9 mouse cellular contexts compared by ENCODE assay signal in genomic region chr9:94408635-94409323, GRCm38 (mm10).
DNase-seq lines count a peak whose midpoint lies in the region; ATAC-seq and TF ChIP-seq lines count a peak whose summit lies in the region.
"Had no signal": no experiment of that assay in that cellular context is flagged by ENCODE, and none has a peak within 500 bp of the region (broad histone marks: within the 10 kb centered on the region; RNA-seq: fewer than 3 reads in every experiment).

No protein-coding gene starts in this region.

- peak; percentile 57 for ATAC-seq in midbrain, embryonic 11.5 days (ENCODE audit: low FRiP score)
- ATAC-seq in midbrain, embryonic 16.5 days = no peak
- peak; percentile 90 for ATAC-seq in intestine, embryonic 15.5 days
- ATAC-seq in limb, embryonic 14.5 days (ENCODE audit: low FRiP score, low read depth) = peak; percentile 44; the same call in 1 of the 2 replicates
- peak; percentile 74; the same call in 1 of the 2 replicates for ATAC-seq in stomach, embryonic 16.5 days (ENCODE audit: insufficient read depth, low FRiP score)

- no peak overlapping the region for H3K4me2 ChIP-seq in midbrain, embryonic 11.5 days
- no peak overlapping the region for H3K4me2 ChIP-seq in midbrain, embryonic 16.5 days (ENCODE audit: low read length)
- no peak overlapping the region for H3K4me2 ChIP-seq in intestine, embryonic 15.5 days (replicated peaks)
- H3K4me2 ChIP-seq in limb, embryonic 14.5 days (replicated peaks; ENCODE audit: low read depth, low read length, severe bottlenecking) = no peak overlapping the region
- no peak overlapping the region for H3K4me2 ChIP-seq in stomach, embryonic 16.5 days (ENCODE audit: low read depth, low read length)

- H3K4me3 ChIP-seq in midbrain, embryonic 11.5 days (ENCODE audit: low read depth, low read length) = no peak overlapping the region
- no peak overlapping the region for H3K4me3 ChIP-seq in midbrain, embryonic 16.5 days (ENCODE audit: low read depth, low read length)
- H3K4me3 ChIP-seq in intestine, embryonic 15.5 days (replicated peaks) = no peak overlapping the region
- no peak overlapping the region for H3K4me3 ChIP-seq in limb, embryonic 14.5 days (replicated peaks; ENCODE audit: low read length)
- no peak overlapping the region for H3K4me3 ChIP-seq in stomach, embryonic 16.5 days (replicated peaks; ENCODE audit: low read length)
- H3K4me3 ChIP-seq: left cerebral cortex, adult 2 months had no signal

- H3K9ac ChIP-seq in midbrain, embryonic 11.5 days (ENCODE audit: low read length) = no peak overlapping the region
- H3K9ac ChIP-seq in midbrain, embryonic 16.5 days (ENCODE audit: low read depth, low read length) = no peak overlapping the region
- no peak overlapping the region for H3K9ac ChIP-seq in intestine, embryonic 15.5 days
- H3K9ac ChIP-seq in limb, embryonic 14.5 days (ENCODE audit: low read depth, low read length, severe bottlenecking) = no peak overlapping the region
- no peak overlapping the region for H3K9ac ChIP-seq in stomach, embryonic 16.5 days (ENCODE audit: low read length)

- no peaks in the 10 kb centered on the region for H3K36me3 ChIP-seq in midbrain, embryonic 11.5 days (ENCODE audit: control insufficient read depth, insufficient read depth, low read length)
- no peaks in the 10 kb centered on the region for H3K36me3 ChIP-seq in midbrain, embryonic 16.5 days (ENCODE audit: control insufficient read depth, insufficient read depth, low read length)
- no peaks in the 10 kb centered on the region for H3K36me3 ChIP-seq in intestine, embryonic 15.5 days
- no peaks in the 10 kb centered on the region for H3K36me3 ChIP-seq in limb, embryonic 14.5 days (ENCODE audit: control insufficient read depth, insufficient read depth, low read length)
- no peaks in the 10 kb centered on the region for H3K36me3 ChIP-seq in stomach, embryonic 16.5 days (ENCODE audit: control insufficient read depth, insufficient read depth, low read length)

- H3K9me3 ChIP-seq in midbrain, embryonic 11.5 days (ENCODE audit: control insufficient read depth, low read length) = no peaks in the 10 kb centered on the region
- H3K9me3 ChIP-seq in midbrain, embryonic 16.5 days (replicated peaks; ENCODE audit: control insufficient read depth, low read length, poor library complexity, severe bottlenecking) = no peaks in the 10 kb centered on the region
- no peaks in the 10 kb centered on the region for H3K9me3 ChIP-seq in intestine, embryonic 15.5 days
- H3K9me3 ChIP-seq in limb, embryonic 14.5 days (ENCODE audit: control insufficient read depth, low read length) = no peaks in the 10 kb centered on the region
- no peaks in the 10 kb centered on the region for H3K9me3 ChIP-seq in stomach, embryonic 16.5 days (replicated peaks; ENCODE audit: control insufficient read depth, low read length)

- no peaks in the 10 kb centered on the region for H3K27me3 ChIP-seq in midbrain, embryonic 11.5 days (ENCODE audit: control insufficient read depth, insufficient read depth, low read length)
- no peaks in the 10 kb centered on the region for H3K27me3 ChIP-seq in midbrain, embryonic 16.5 days (ENCODE audit: control insufficient read depth, insufficient read depth, low read depth, low read length)
- H3K27me3 ChIP-seq in intestine, embryonic 15.5 days (replicated peaks) = no peaks in the 10 kb centered on the region
- H3K27me3 ChIP-seq in limb, embryonic 14.5 days (ENCODE audit: control insufficient read depth, insufficient read depth, low read length) = no peaks in the 10 kb centered on the region
- no peaks in the 10 kb centered on the region for H3K27me3 ChIP-seq in stomach, embryonic 16.5 days (ENCODE audit: control insufficient read depth, insufficient read depth, low read length)

- no peak for TF ChIP-seq POLR2A in limb, embryonic 14.5 days (IDR thresholded peaks at IDR 0.05; ENCODE audit: borderline replicate concordance, extremely low read depth, insufficient read depth, insufficient read length)

- WGBS in midbrain, embryonic 11.5 days = 67% methylated on average over 7 of the region's 7 CpGs
- WGBS in midbrain, embryonic 16.5 days = 68% methylated on average over 7 of the region's 7 CpGs
- WGBS in intestine, embryonic 15.5 days = 32% methylated on average over 7 of the region's 7 CpGs
- 35% methylated on average over 7 of the region's 7 CpGs for whole genome bisulfite sequencing in limb, embryonic 14.5 days
- WGBS in stomach, embryonic 16.5 days = 32% methylated on average over 7 of the region's 7 CpGs

- no peak for DNase-seq in midbrain, embryonic 11.5 days (ENCODE audit: low spot score, missing footprints)
- DNase-seq in limb, embryonic 14.5 days (ENCODE audit: low spot score) = no peak
- no peak for DNase-seq in left cerebral cortex, adult 11 months (ENCODE audit: low spot score)
- no peak for DNase-seq in layer of hippocampus, postnatal 14 days (ENCODE audit: low spot score in 2 of 2)
- DNase-seq: thymus, postnatal 4 days had no signal

- no peaks in the 10 kb centered on the region; the same call in 1 of the 2 replicates for H3K4me1 ChIP-seq in midbrain, embryonic 11.5 days (ENCODE audit: control insufficient read depth, insufficient read depth, low read length)
- peaks cover 9% of the 10 kb centered on the region for H3K4me1 ChIP-seq in midbrain, embryonic 16.5 days (ENCODE audit: control insufficient read depth, insufficient read depth, low read length)
- peaks cover 6% of the 10 kb centered on the region; the same call in 1 of the 2 replicates for H3K4me1 ChIP-seq in intestine, embryonic 15.5 days (replicated peaks)
- H3K4me1 ChIP-seq in limb, embryonic 14.5 days (ENCODE audit: control insufficient read depth, insufficient read depth, low read length) = no peaks in the 10 kb centered on the region
- no peaks in the 10 kb centered on the region; the same call in 1 of the 2 replicates for H3K4me1 ChIP-seq in stomach, embryonic 16.5 days (ENCODE audit: control insufficient read depth, insufficient read depth, low read length)

- 0 out of 2 replicates have a peak overlapping the region, but pooled peaks have one; percentile 11 for H3K27ac ChIP-seq in midbrain, embryonic 11.5 days (ENCODE audit: low read depth, low read length)
- H3K27ac ChIP-seq in midbrain, embryonic 16.5 days (ENCODE audit: low read length) = no peak overlapping the region
- H3K27ac ChIP-seq in intestine, embryonic 15.5 days = no peak overlapping the region
- no peak overlapping the region for H3K27ac ChIP-seq in limb, embryonic 14.5 days (replicated peaks; ENCODE audit: low read depth, low read length)
- H3K27ac ChIP-seq in stomach, embryonic 16.5 days (ENCODE audit: low read length) = no peak overlapping the region; the same call in 1 of the 2 replicates
- H3K27ac ChIP-seq: left cerebral cortex, adult 2 months had no signal
